Mouse (Mus musculus) lung, postnatal 10 days (tissue): ENCODE measurements at regions not wholly inside any gene's neighbourhood (a gene's known extent, or its start where the extent isn't known, plus 50 kb on each side); places are given as distances from the start of the nearest gene placed in this dataset.

ENCODE experiments used
- DNase-seq: peaks from one replicate; pipeline ENCODE4 v3.0.0; 2021

- no peak for DNase-seq
Measured at GRCm38 (mm10) chr2:148503143-148503854, 59.9 kb upstream of the Cd93 start.

GRCm38 (mm10) chr2:148502321-148502720, 59.0 kb upstream of the Cd93 start:
- no peak for DNase-seq

- no peak for DNase-seq
Measured at GRCm38 (mm10) chr2:148500235-148500936, 57.0 kb upstream of the Cd93 start.

GRCm38 (mm10) chr2:148497452-148498302, 54.3 kb upstream of the Cd93 start:
- no peak for DNase-seq

GRCm38 (mm10) chr2:148496151-148497040, 53.0 kb upstream of the Cd93 start:
- no peak for DNase-seq

GRCm38 (mm10) chr2:148495485-148495884, 52.1 kb upstream of the Cd93 start:
- DNase-seq, result no peak

GRCm38 (mm10) chr2:148493281-148493680, 49.9 kb upstream of the Cd93 start:
- no peak for DNase-seq
